Mouse (Mus musculus) embryonic facial prominence, embryonic 14.5 days (tissue): ENCODE data around the gene Kmt2c. TPM values are rescaled to one million over a fixed set of nuclear protein-coding genes. Genes with fewer than 3 reads are reported as not detected.

Experiments
- ATAC-seq: fragments of 200-750 bp; cut with Nextera tagmentation; 2 replicates; pipeline ENCODE4 v1.8.0; 2017; ENCODE audit warnings: low read depth, moderate number of reproducible peaks, moderate TSS enrichment
- DNase-seq: peaks from one replicate; pipeline ENCODE4 v3.0.0-alpha.2; 2015; ENCODE audit warnings: low spot score
- H3K27ac ChIP-seq: fragments of 300-500 bp; sonication (generic); replicated peaks from 2 replicates; pipeline ENCODE4 v1.5.1; 2014; ENCODE audit warnings: low read depth, mild to moderate bottlenecking, low read length, moderate library complexity
- H3K27me3 ChIP-seq: fragments of 300-500 bp; sonication (generic); replicated peaks from 2 replicates; pipeline ENCODE4 v1.6.1; 2014; ENCODE audit warnings: low read length; ENCODE audit not compliant: control insufficient read depth, insufficient read depth
- H3K36me3 ChIP-seq: fragments of 300-500 bp; sonication (generic); 2 replicates; pipeline ENCODE4 v1.6.1; 2014; ENCODE audit warnings: low read length, mixed read lengths; ENCODE audit not compliant: control insufficient read depth, insufficient read depth
- H3K4me1 ChIP-seq: fragments of 300-500 bp; sonication (generic); 2 replicates; pipeline ENCODE4 v1.6.1; 2014; ENCODE audit warnings: antibody characterized with exemption, low read length; ENCODE audit not compliant: control insufficient read depth, insufficient read depth
- H3K4me2 ChIP-seq: fragments of 300-500 bp; sonication (generic); 2 replicates; pipeline ENCODE4 v1.6.1; 2014; ENCODE audit warnings: low read depth, mild to moderate bottlenecking, low read length, moderate library complexity, mixed read lengths
- H3K4me3 ChIP-seq: fragments of 300-500 bp; sonication (generic); 2 replicates; pipeline ENCODE4 v1.5.1; 2014; ENCODE audit warnings: low read depth, mild to moderate bottlenecking, low read length
- H3K9ac ChIP-seq: fragments of 300-500 bp; sonication (generic); 2 replicates; pipeline ENCODE4 v1.6.1; 2014; ENCODE audit warnings: low read depth, mild to moderate bottlenecking, low read length, moderate library complexity, mixed read lengths
- H3K9me3 ChIP-seq: fragments of 300-500 bp; sonication (generic); 2 replicates; pipeline ENCODE4 v1.6.1; 2016; ENCODE audit warnings: low read length; ENCODE audit not compliant: control insufficient read depth
- WGBS: fragments of 180-500 bp; shearing (Covaris S2); extraction: QIAGEN DNeasy Blood & Tissue Kit; methylation state at CpG from one replicate; pipeline ENCODE4 v1.1.7; 2014; 5-methylcytosine and 5-hydroxymethylcytosine counted together
- polyA plus RNA-seq: library from polyadenylated mRNA; unstranded; fragments of >200 nt; fragmentation: Nextera tagmentation; extraction: Ambion mirVana; gene quantifications from 2 replicates; pipeline ENCODE4 v1.2.1, GENCODE M21; 2014

Gene Kmt2c
- 19.9 and 20.0 TPM in 2 replicates for polyA plus RNA-seq

DNA sequence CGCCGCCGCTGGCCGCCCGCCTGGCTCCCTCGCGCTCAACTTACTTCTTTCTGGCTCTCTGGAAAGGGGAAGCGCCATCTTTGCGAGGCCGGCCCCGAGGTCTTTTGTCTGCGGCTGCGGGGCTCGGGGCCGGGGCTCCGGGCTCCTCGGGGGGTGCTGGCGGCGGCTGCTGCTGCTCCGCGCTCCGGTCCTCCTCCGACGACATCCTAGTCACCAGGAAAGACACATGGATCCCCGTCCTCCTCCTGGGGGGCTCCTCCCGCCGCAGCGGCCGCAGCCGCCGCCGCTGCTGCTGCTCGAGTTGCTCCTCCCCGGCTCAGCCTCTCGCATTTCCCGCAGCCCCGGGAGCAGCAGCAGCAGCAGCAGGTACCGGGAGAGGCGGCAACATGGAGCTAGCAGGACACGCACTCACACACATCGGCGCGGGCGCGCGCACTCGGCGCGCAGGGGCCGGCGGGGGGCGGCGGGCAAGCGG lies at the start of gene Kmt2c:
Gene Kmt2c (minus strand): TSS at position 438 of the 475 bp plus-strand sequence.
- no peak for DNase-seq
- Histone ChIP-seq H3K36me3 (no peaks in the 10 kb centered on the region), H3K9me3 (no peaks in the 10 kb centered on the region), H3K4me1 (peaks cover 15% of the 10 kb centered on the region), H3K9ac (peak within 1 kb of the TSS; percentile 92), H3K4me2 (peak within 1 kb of the TSS; percentile 76), H3K27me3 (no peaks in the 10 kb centered on the region), H3K27ac (peak within 1 kb of the TSS; percentile 100), H3K4me3 (peak within 1 kb of the TSS; percentile 86)
- ATAC-seq, result peak; percentile 7
- 2% methylated on average over 21 of the region's 54 CpGs for WGBS

- 85% methylated on average over 2 of the region's 2 CpGs for WGBS
These were observed 48.3 kb upstream of the Kmt2c start for GRCm38 (mm10) chr5:25546912-25547311.

GRCm38 (mm10) chr5:25544566-25544965 lies 46.0 kb upstream of the Kmt2c start:
- 71% methylated on average over 5 of the region's 5 CpGs for WGBS
- Histone ChIP-seq H3K27ac (no peak overlapping the region; the same call in 1 of the 2 replicates), H3K9ac (no peak overlapping the region), H3K27me3 (no peaks in the 10 kb centered on the region), H3K4me3 (no peak overlapping the region), H3K36me3 (no peaks in the 10 kb centered on the region), H3K4me2 (no peak overlapping the region), H3K9me3 (no peaks in the 10 kb centered on the region), H3K4me1 (no peaks in the 10 kb centered on the region)
- DNase-seq (no peak), ATAC-seq (0 out of 2 replicates have a peak, but pooled peaks have one; percentile 44)

More at GRCm38 (mm10) chr5:25546912-25547311, 48.3 kb upstream of the Kmt2c start:
- Histone ChIP-seq H3K4me3 (no peak overlapping the region), H3K4me2 (no peak overlapping the region), H3K27ac (no peak overlapping the region), H3K36me3 (no peaks in the 10 kb centered on the region), H3K27me3 (no peaks in the 10 kb centered on the region), H3K9me3 (no peaks in the 10 kb centered on the region), H3K4me1 (no peaks in the 10 kb centered on the region), H3K9ac (no peak overlapping the region)
- no peak for ATAC-seq
- no peak for DNase-seq

DNA sequence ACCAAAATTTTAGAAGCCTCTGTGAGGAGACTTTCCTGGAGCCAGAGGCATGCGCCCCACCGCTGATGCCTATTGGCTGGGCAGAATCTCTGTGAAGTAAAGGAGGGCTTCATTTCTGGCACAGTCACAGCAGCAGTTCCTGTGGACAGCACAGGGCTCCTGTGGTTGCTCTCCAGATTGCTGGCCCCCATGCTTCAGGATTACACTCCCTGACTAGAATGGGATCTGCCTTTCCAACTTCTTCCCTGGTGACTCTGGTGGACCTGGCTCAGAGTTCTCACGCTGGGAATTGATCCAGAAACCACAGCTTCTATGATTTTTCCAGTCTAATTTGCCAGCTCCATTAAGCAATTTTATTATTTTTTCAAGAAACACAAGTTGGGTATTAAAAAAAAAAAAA lies 45.5 kb upstream of the Kmt2c start:
- Histone ChIP-seq H3K4me1 (no peaks in the 10 kb centered on the region), H3K9ac (no peak overlapping the region), H3K36me3 (no peaks in the 10 kb centered on the region), H3K27me3 (no peaks in the 10 kb centered on the region), H3K4me2 (no peak overlapping the region), H3K4me3 (no peak overlapping the region), H3K27ac (no peak overlapping the region), H3K9me3 (no peaks in the 10 kb centered on the region)
- 74% methylated on average over 3 of the region's 3 CpGs for whole genome bisulfite sequencing
- DNase-seq (peak; percentile 79), ATAC-seq (peak; percentile 68; the same call in 1 of the 2 replicates)

DNA sequence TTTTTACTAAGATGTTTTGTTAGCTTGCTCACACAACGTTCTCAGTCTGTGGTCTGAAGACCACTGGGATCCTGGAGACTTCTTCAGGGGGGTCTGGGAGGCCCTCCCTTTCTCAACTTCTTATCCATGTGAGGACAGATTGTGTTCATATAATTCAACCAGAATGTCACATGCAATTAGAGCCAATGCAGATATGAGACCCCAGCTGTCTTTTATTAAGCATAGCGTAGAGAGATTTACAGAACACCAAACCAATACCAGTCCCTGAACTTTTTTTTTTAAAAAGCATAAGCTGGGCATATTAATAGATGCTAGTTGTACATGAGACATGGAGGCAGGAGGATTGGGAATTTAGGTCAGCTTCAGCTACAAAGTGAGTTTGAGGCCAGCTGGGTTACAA lies 43.1 kb upstream of the Kmt2c start:
- ATAC-seq, result no peak
- peak; percentile 74 for DNase-seq
- Histone ChIP-seq H3K27ac (no peak overlapping the region), H3K9me3 (peaks cover 12% of the 10 kb centered on the region; the same call in 1 of the 2 replicates), H3K4me3 (no peak overlapping the region), H3K4me2 (no peak overlapping the region), H3K27me3 (no peaks in the 10 kb centered on the region), H3K36me3 (no peaks in the 10 kb centered on the region), H3K9ac (no peak overlapping the region), H3K4me1 (no peaks in the 10 kb centered on the region)
- WGBS, result 22% methylated on average over 2 of the region's 2 CpGs

DNA sequence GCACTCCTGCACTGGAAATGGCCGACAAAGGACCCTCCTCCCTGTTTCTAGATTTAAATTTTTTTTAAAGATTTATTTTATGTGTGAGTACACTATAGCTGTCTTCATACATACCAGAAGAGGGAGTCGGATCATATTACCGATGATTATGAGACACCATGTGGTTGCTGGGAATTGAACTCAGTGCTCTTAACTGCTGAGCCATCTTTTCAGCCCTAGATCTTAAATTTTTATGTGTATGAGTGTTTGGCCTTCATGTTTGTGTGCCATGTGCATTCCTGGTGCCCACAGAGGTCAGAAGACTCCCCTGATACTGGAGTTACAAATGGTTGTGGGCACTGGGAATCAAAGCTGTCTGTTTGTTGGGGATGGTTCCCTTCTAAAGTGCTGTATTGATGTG lies 42.3 kb upstream of the Kmt2c start:
- 53% methylated on average over 3 of the region's 3 CpGs for WGBS
- H3K4me3 ChIP-seq, result no peak overlapping the region
- no peak overlapping the region for H3K9ac ChIP-seq
- H3K36me3 ChIP-seq, result no peaks in the 10 kb centered on the region
- no peak overlapping the region for H3K27ac ChIP-seq
- peaks cover 12% of the 10 kb centered on the region; the same call in 1 of the 2 replicates for H3K9me3 ChIP-seq
- H3K27me3 ChIP-seq, result no peaks in the 10 kb centered on the region
- no peak overlapping the region for H3K4me2 ChIP-seq
- DNase-seq, result no peak
- no peak for ATAC-seq
- no peaks in the 10 kb centered on the region for H3K4me1 ChIP-seq

DNA sequence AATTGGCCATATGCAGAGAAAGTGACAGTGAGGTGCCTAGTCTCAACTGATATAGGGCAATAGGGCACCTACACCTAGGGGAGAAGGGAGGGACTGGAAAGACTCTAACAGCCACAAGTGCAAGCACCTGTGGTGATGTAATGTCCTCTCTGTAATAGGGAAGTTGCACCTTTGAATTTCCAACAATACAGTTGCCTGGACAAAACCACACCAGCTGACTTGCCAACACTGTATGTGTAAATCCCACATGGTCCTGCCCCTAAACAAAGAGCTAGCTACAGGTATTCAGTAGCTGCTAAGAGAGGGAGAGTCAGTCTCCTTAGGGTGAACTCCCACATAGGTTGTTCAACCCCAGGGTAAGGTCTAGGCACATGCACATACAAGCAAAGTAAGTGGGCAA lies 41.8 kb upstream of the Kmt2c start:
- Histone ChIP-seq H3K9ac (no peak overlapping the region), H3K36me3 (no peaks in the 10 kb centered on the region), H3K4me2 (no peak overlapping the region), H3K4me3 (no peak overlapping the region), H3K27ac (no peak overlapping the region), H3K9me3 (peaks cover 12% of the 10 kb centered on the region; the same call in 1 of the 2 replicates), H3K4me1 (no peaks in the 10 kb centered on the region), H3K27me3 (no peaks in the 10 kb centered on the region)
- no peak for DNase-seq
- ATAC-seq, result no peak

DNA sequence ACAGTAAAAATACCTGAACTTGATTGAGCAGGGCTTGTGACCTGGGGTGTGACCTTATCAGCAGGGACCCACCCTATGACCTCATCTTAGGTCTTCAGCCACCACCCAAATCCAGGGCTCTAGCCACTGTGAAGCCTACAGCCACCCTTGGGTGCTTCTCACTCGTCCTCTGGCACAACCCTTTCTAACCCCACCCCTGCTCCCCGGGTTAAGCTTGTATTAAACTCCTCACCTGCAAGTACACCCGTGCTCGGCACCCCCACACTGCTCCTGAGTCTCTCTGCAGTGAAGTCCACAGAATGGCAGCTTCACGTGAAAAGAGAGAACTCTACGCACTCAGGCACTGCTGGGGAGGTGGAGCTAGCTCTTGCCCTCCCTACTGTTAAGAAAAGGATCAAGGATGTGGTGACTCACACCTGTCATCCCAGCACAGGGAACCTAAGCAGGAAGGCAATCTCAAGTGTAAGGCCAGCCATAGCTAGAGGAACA lies 38.4 kb upstream of the Kmt2c start:
- Histone ChIP-seq H3K4me2 (no peak overlapping the region), H3K9me3 (peaks cover 12% of the 10 kb centered on the region; the same call in 1 of the 2 replicates), H3K27ac (no peak overlapping the region), H3K9ac (no peak overlapping the region), H3K36me3 (no peaks in the 10 kb centered on the region), H3K4me1 (no peaks in the 10 kb centered on the region), H3K27me3 (no peaks in the 10 kb centered on the region), H3K4me3 (no peak overlapping the region)
- no peak for DNase-seq
- 48% methylated on average over 6 of the region's 6 CpGs for WGBS
- ATAC-seq, result no peak

DNA sequence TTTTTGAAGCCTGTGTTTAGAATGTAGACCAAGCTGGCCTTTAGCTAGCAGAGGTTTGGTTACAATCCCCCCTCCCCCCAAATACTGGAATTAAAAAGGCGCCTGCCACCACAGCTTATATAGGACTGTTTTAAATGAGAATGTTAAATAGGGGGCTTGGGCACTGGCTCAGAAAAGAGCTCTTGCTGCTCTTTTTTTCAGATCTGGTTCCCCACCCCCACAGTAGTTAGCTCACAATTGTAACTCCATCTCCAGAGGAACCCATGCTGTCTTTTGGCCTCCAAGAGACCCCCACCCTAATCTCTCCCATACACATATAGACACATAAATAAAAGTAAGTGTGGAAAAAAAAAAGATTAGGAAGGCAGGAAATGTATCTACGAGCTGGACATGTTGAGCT lies 37.9 kb upstream of the Kmt2c start:
- no peak overlapping the region for H3K4me3 ChIP-seq

More for the DNA sequence above, 37.9 kb upstream of the Kmt2c start:
- peaks cover 12% of the 10 kb centered on the region; the same call in 1 of the 2 replicates for H3K9me3 ChIP-seq
- H3K4me2 ChIP-seq, result no peak overlapping the region
- ATAC-seq, result no peak
- H3K4me1 ChIP-seq, result no peaks in the 10 kb centered on the region
- no peak overlapping the region for H3K27ac ChIP-seq
- 66% methylated on average over 2 of the region's 2 CpGs for WGBS
- no peaks in the 10 kb centered on the region for H3K27me3 ChIP-seq
- no peaks in the 10 kb centered on the region for H3K36me3 ChIP-seq
- H3K9ac ChIP-seq, result no peak overlapping the region
- DNase-seq, result no peak
